Mouse (Mus musculus) ovary, postnatal 36 days (tissue): ENCODE data around the gene Gm43302.
"Not testable (repeated sequence)": the region's sequence is repeated elsewhere in the genome, so short reads cannot be mapped to it uniquely, and the experiment has no call there.

Experiments used
- DNase-seq: peaks from one replicate; pipeline ENCODE4 v3.0.0; 2022; ENCODE audit warnings: low spot score, mixed read lengths

Gm43302 gene

DNA sequence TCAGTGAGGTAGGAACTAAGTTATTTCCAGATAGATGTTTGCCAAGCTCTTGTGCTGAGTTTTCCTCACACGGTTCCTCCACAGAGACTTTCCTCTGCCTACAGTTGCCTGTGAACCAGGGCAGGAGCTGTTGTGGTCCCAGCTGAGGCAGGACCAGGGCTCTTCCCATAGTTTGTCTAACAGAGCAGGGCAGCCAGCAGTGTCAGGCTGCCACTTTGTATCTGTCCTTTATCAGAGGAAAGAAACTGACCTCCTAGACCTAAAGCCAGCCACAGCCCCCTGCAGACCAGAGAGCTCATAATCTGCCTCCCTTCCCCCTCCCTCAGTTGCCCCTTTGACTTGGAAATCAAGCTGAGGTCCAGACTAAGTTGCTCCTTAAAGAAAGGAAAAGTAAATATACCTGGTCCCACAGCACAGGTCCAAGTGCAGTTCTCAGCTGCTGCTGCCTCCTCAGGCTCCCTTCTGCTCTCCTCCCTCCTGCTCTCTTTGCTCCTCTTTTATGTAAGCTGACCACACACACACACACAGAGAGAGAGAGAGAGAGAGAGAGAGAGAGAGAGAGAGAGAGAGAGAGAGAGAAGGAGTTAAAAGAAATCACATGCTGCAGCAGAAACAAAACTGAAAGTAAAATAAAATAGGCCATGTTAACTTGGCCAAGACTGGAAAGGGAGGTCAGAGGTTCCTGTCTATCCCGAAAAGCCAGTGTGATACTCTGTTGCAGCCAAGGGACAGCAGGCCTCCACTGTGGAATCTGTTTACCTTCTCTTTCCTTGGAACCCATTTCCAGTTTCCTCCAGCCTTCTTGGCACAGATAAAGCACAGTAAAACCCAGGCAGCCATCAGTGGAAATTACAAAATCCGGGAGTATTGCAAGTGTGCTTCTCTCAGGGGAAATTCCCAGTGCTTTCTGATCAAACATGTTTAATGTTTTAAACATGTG, at the start of gene Gm43302, which contains the start of gene Gbp6:
Gene Gm43302 (minus strand): TSS at position 470 of the 940 bp plus-strand sequence.
Gene Gbp6 (minus strand): TSS at position 473 of the 940 bp plus-strand sequence.
- not testable (repeated sequence) for DNase-seq

- no peak for DNase-seq
Observed at GRCm38 (mm10) chr5:105341281-105341680, 47.8 kb upstream of the Gm43302 start.

DNA sequence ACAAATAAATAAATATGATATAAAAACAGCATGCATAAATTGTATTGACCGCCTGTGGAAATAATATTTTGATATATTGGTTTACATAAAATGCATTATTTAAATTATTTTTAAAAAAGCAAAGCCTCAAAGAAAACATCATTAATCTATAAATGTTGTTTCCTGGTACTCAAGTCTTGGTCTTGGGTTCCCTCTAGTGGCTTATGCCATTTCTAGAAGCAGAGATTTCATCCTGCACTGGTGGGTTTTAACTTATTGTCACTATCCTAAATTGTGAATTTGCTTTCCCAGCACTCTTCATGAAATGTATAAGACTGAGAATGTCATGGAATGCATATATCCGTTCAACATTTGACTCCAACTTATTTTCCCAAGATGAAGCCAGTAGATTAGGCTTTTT, 29.0 kb upstream of the Gm43302 start:
- DNase-seq: no peak

DNA sequence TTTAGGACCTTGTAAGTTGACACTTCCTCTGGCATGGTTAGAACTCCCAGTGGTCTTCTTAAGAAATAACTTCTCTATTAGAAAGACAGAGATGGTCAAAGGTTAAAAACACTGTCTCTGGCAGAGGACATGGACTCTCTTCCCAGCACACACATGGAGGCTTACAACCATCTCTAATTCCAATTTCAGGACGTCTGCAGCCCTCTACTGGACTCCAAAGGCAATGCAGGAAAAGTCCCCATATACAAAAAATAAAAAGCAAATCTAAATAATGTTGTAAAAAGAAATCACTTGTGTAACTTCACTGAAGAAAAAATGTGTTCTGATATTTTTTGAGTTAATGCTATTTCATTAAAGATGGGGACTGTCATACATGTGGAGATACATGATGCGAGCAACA, 17.4 kb upstream of the Gm43302 start:
- no peak for DNase-seq

- not testable (repeated sequence) for DNase-seq
Observed at GRCm38 (mm10) chr5:105309148-105309547, 15.7 kb upstream of the Gm43302 start.

DNA sequence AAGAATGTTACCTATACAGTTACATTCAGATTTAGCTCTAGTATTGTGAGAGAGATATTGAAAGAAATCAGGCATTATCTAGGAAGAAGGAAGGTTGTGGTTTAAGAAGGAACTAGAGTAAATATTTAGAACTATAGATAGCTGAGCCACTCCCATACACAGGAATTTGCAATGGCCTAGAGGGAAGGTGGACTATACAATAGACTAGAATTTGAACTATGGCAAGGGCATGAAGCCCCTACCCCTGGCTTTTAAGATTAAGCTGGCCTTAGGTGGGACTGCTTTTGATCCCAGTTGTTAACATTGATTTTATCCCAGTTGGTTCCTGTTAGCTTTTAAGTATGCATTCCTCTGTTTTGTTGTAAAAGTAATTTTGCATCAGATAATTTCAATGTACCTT, 13.5 kb upstream of the Gm43302 start:
- not testable (repeated sequence) for DNase-seq

DNA sequence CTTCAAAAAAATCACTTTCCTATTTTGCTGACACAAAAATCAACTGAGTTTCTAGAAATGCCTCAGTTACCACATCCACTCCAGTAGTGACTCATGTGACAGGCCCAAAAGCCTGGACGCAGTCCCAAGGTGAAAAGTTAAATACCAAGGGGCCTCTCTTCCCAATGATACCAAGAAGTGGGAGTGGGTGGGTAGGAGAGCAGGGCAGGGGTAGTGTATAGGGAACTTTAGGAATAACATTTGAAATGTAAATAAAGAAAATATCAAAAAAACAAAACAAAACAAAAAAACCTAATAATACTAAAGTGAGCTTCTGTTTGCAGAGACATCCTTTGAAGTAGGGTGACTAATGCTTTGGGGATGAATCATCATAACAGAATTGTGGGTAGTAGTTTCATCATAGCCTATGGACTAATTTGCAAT, 12.7 kb upstream of the Gm43302 start:
- no peak for DNase-seq

DNA sequence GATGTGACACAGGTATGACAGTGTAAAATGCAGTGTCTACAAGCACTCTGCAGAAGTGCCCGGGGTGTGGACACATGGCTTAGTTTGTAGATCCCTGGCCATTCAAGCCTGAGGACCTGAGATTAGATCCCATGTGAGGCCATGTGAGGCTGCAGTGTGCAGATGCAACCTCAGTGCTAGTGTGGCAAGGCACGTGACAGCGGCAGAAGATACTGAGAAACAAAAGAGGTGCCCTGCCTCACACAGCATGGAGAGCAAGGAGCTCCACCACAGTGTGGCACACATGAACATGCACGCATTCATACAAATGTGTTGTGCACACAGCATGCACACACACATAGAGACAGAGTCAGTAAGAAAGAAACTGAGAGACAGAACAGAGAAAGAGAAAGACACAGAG, 12.2 kb upstream of the Gm43302 start:
- not testable (repeated sequence) for DNase-seq

DNA sequence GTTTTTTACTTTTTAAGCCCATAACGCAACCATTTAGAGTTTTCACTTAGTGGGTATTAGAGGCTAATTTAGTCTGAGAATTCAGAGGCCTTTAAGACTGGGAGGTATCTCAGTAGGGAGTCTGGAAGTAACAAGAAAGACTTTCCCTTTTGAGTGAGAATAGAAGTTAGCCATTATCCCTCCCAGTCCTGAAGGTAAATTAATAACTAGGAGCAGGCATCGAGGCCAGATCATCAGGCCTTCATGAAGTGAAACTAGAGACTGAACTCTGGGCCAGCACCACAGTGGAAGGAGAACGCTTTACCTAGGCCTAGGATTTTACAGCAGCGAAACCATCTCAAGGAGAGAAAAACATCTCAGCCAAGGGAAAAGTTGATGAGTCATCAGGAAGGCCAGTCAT, 8.5 kb upstream of the Gm43302 start:
- no peak for DNase-seq

- no peak for DNase-seq
Observed at GRCm38 (mm10) chr5:105301531-105301930, 8.0 kb upstream of the Gm43302 start.

DNA sequence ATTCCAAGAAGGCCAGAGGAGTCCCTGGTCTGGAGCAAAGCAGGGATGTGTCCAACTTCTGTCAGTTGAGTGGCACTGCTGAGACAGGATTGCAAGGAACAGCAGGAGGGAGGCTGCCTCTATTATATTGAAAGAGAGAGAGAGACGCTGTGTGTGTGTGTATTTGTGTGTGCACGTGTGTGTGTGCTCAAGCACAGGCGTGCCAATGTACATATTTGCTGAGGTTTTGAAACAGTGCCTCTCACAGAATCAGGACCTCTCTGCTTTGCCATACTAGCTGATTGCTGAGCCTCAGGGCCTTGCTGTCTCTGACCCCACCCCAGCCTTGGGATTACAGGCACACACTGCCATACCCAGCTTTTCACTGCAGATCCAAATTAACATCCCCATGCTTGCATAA, 2.3 kb upstream of the Gm43302 start:
- DNase-seq: no peak

DNA sequence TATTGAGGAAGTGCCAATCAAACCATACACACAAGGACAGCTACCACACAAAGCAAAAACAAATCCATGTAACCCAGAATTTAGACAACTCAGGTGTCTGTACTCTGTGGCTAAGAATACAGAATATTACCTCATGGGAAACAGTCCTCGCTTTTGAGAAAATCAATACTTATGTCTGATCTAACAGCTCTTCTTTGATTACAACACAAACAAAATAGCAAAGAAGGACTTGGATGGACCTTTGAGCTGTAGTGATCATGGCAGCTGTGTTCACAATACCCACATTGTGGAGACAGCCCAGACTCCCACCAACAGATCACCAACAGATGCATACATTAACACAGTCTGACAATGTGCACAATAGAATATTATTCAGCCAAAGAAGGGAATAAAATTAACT, 1.0 kb downstream of the Gm43302 start:
- DNase-seq: no peak

GRCm38 (mm10) chr5:105290921-105291320, 2.6 kb downstream of the Gm43302 start:
- not testable (repeated sequence) for DNase-seq

- DNase-seq: not testable (repeated sequence)
Observed at GRCm38 (mm10) chr5:105260673-105261072, 32.8 kb downstream of the Gm43302 start.

DNA sequence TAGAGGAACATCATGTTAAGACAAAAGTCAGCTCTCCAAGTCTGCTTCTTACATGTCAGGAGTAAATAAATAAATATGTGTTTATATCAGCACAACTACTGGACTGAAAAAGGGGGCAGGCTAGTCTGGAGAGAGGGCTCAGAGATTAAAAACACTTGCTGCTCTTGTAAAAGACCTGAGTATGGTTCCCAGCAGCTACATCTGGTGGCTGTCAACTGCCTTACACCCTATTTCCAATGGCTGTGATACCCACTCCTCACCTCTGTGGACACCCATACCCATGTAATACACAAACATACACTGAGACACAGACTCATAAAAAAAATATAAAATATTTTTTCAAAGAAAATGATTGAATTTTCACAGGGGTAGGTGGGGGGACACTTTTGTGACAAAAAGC, 41.0 kb downstream of the Gm43302 start:
- no peak for DNase-seq

GRCm38 (mm10) chr5:105244741-105245140, 48.8 kb downstream of the Gm43302 start:
- not testable (repeated sequence) for DNase-seq

DNA sequence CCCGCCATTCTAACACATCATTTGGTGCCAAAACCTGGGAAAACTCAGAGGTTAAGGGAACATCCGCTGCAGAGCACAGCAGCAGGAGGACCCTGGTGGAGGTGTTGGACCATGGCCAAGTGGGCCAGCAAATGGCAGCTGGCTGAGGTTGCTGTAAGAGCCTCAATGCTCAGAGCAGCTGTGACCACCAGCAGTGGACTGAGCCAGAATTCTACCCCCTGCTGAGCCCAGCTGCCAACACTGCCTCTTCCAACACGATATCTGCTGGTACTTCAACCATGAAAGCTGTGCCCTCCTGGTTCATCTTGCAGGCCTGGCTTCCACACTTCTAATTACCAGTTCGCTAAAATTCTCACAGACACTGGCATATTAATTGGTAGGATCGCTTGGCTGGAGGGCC, 52.5 kb downstream of the Gm43302 start:
- DNase-seq: not testable (repeated sequence)

- DNase-seq: not testable (repeated sequence)
Observed at GRCm38 (mm10) chr5:105239483-105240047, 53.9 kb downstream of the Gm43302 start, which contains the start of gene Gbp10. TSS of gene Gbp10 (minus strand) at chr5:105239533.

GRCm38 (mm10) chr5:105238402-105238801, 55.1 kb downstream of the Gm43302 start:
- DNase-seq: not testable (repeated sequence)

- not testable (repeated sequence) for DNase-seq
Observed at GRCm38 (mm10) chr5:105236040-105236439, 57.5 kb downstream of the Gm43302 start.

DNA sequence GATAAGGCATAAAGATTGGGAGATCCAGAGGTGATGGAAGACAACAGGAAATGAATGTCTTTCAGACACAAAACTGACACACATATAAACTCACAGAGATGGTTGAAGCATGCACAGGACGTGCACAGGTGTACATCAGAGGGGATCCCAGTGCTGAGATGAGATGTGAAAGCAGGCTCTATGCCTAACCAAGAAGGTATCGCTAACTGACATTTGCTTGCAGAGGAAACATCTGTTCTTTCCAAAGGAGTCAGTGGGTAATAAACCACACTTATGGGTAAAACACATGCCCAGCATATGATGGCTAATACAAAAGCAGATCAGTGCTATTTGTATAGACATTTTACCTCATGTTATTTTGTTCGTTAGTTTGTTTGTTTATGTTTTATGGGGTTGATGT, 84.5 kb downstream of the Gm43302 start:
- not testable (repeated sequence) for DNase-seq

DNA sequence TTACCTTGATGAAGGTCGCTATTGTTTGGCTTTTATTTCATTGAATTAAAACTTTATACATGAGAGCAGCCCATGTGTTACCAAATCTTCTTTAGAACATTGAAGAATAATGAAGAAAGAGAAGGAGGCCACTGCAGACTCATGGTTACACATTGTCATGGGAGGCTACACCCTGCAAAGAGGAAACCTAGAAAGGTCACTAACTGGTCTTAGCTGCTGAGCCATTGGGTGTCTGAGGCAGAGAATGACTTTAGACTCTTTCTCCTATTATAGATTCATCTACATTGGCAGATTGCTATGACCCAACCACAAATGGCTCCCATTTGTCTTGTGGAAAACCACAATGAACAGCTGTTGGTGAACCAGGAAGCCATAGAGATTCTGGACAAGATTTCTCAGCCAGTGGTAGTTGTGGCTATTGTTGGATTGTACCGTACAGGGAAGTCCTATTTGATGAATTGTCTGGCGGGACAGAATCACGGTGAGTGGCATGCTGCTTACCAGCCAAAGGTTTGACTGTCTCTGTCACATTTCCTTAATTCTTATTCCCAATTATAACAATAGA, 92.6 kb downstream of the Gm43302 start:
- not testable (repeated sequence) for DNase-seq

DNA sequence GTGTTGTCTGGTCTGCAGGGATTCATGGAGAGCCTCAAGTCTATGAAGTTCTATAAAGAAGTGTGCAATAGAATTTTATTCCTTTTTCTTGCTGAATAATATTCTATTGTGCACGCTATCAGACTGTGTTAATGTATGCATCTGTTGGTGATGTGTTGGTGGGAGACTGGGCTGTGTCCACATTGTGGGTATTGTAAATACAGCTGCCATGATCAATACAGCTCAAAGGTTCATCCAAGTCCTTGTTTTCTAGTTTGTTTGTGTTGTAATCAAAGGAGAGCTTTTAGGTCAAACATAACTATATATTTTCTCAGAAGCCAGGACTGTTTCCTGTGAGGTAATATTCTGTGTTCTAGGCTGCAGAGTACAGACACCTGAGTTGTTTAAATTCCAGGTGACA, 94.3 kb downstream of the Gm43302 start:
- not testable (repeated sequence) for DNase-seq
